Mouse (Mus musculus): ENCODE results near the gene Pdpn. TPM values are rescaled to one million over a fixed set of nuclear protein-coding genes. Genes with fewer than 3 reads are reported as not detected.

Gene Pdpn
- polyA plus RNA-seq, 1 experiment, result not detected

DNA sequence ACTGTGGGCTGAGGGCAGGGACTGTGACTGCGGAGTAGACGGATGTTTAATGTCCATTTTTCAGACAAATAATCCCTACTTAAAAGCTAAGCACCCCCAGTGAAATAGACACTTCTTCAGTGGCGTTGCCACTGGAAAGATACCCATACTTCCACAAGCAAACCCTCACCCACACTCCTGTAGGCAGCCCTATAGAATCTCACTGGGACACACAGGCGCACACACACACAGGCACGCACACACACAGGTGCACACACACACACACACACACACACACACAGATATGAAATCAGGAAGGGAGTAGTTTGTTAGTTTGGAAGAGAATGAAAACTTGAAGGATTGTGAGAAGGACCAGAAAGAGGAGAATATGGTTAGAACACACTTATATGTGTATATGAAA lies 20.3 kb downstream of the Pdpn start:
- Histone ChIP-seq H3K36me3 (replicated peaks; ENCODE audit: low read length) (no peaks in the 10 kb centered on the region), H3K4me1 (peaks cover 4% of the 10 kb centered on the region; the same call in 1 of the 2 replicates), H3K27me3 (replicated peaks) (no peaks in the 10 kb centered on the region), H3K9me3 (peaks cover 48% of the 10 kb centered on the region), H3K4me3 (replicated peaks) (no peak overlapping the region)
- TF ChIP-seq FLI1 (IDR thresholded peaks at IDR 0.05; ENCODE audit: low read length), result no peak
- TF ChIP-seq GATA1 (IDR thresholded peaks at IDR 0.05; ENCODE audit: borderline replicate concordance, low read length), result no peak

DNA sequence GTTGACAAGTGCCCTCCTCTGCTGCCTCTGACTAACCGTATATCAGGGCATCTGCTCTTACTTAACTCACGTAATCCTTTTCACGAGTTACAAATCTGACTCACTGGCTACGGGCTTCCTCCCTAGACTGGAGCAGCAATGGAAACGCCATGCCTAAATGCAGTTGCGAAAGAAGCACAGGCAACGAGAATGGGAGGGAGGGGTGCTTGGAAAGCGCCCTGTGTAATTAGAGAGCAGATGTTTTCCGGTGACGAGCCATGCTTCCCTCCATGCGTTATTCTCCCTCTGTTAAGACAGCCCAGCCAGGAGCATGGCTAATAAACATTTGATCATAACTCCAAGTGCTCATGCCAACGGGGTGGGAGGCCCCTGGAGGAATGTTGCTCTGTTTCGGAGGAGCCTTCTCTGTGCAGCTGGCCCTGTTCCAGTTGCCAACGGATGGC lies 20.9 kb downstream of the Pdpn start:
- TF ChIP-seq FLI1 (IDR thresholded peaks at IDR 0.05; ENCODE audit: low read length), result no peak
- TF ChIP-seq GATA1 (IDR thresholded peaks at IDR 0.05; ENCODE audit: borderline replicate concordance, low read length), result no peak
- Histone ChIP-seq H3K9me3 (peaks cover 48% of the 10 kb centered on the region), H3K4me3 (replicated peaks) (no peak overlapping the region)

GRCm38 (mm10) chr4:143277319-143277718 lies 22.0 kb downstream of the Pdpn start:
- peak overlapping the region; percentile 30 for H3K4me3 ChIP-seq (replicated peaks)
- TF ChIP-seq FLI1 (IDR thresholded peaks at IDR 0.05; ENCODE audit: low read length), result no peak
- TF ChIP-seq GATA1 (IDR thresholded peaks at IDR 0.05; ENCODE audit: borderline replicate concordance, low read length), result no peak
- H3K36me3 ChIP-seq (replicated peaks; ENCODE audit: low read length), result no peaks in the 10 kb centered on the region
- H3K4me1 ChIP-seq, result peaks cover 4% of the 10 kb centered on the region; the same call in 1 of the 2 replicates
- peaks cover 47% of the 10 kb centered on the region for H3K9me3 ChIP-seq
- H3K27me3 ChIP-seq (replicated peaks), result no peaks in the 10 kb centered on the region

More for the DNA sequence above, 20.9 kb downstream of the Pdpn start:
- Histone ChIP-seq H3K4me1 (peaks cover 4% of the 10 kb centered on the region; the same call in 1 of the 2 replicates), H3K36me3 (replicated peaks; ENCODE audit: low read length) (no peaks in the 10 kb centered on the region), H3K27me3 (replicated peaks) (no peaks in the 10 kb centered on the region)

DNA sequence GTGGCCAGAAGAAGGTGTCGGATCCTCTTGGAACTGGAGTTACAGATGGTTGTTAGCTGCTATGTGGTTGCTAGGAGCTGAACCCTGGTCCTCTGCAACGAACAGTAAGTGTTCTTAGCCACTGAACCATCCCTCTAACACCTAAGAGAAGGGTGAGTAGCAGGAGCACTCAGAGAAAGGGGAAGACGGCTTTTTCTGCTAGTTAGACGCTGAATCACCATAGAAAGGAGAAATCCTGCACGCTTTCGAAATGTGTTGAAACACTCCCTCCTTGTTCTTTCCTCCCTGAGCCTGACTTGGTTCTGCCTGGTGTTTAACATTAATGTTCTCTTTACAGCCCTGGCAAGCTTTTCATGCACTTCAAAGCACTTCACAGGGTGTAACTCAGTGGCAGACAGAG lies 27.8 kb downstream of the Pdpn start:
- TF ChIP-seq FLI1 (IDR thresholded peaks at IDR 0.05; ENCODE audit: low read length), result no peak
- no peak for TF ChIP-seq GATA1 (IDR thresholded peaks at IDR 0.05; ENCODE audit: borderline replicate concordance, low read length)
- H3K36me3 ChIP-seq (replicated peaks; ENCODE audit: low read length), result no peaks in the 10 kb centered on the region
- H3K4me3 ChIP-seq (replicated peaks), result no peak overlapping the region
- H3K4me1 ChIP-seq, result no peaks in the 10 kb centered on the region
- no peaks in the 10 kb centered on the region for H3K27me3 ChIP-seq (replicated peaks)
- H3K9me3 ChIP-seq, result peaks cover 20% of the 10 kb centered on the region

- no peaks in the 10 kb centered on the region for H3K27me3 ChIP-seq (replicated peaks)
- no peaks in the 10 kb centered on the region for H3K36me3 ChIP-seq (replicated peaks; ENCODE audit: low read length)
- H3K4me1 ChIP-seq, result no peaks in the 10 kb centered on the region
- H3K9me3 ChIP-seq, result peaks cover 18% of the 10 kb centered on the region
- TF ChIP-seq FLI1 (IDR thresholded peaks at IDR 0.05; ENCODE audit: low read length), result no peak
- no peak for TF ChIP-seq GATA1 (IDR thresholded peaks at IDR 0.05; ENCODE audit: borderline replicate concordance, low read length)
- no peak overlapping the region for H3K4me3 ChIP-seq (replicated peaks)
These were observed 28.5 kb downstream of the Pdpn start for GRCm38 (mm10) chr4:143270903-143271302.

DNA sequence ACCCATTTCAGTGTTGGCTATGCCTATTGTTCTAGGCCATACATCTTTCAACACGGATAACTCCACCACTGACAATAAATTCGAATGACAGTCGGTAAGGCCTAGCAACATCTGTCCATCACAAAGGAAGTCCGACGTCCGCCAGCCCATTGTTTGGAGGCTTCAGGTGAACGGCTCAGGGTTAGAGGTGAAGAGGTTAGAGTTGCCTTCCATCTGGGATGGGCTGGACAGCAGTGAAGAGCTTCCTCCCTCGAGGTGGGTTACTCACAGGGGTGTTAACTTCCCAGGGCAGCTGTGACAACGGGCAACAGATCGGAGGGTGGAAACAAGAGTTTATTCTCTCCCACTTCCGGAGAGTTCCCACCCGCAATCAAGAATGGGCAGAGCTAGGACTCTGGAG lies 36.7 kb downstream of the Pdpn start:
- TF ChIP-seq GATA1 (IDR thresholded peaks at IDR 0.05; ENCODE audit: borderline replicate concordance, low read length) (no peak), FLI1 (IDR thresholded peaks at IDR 0.05; ENCODE audit: low read length) (no peak)
- 0 out of 2 replicates have a peak, but pooled peaks cover 3% of the 10 kb centered on the region for H3K9me3 ChIP-seq
- no peaks in the 10 kb centered on the region for H3K27me3 ChIP-seq (replicated peaks)
- H3K4me3 ChIP-seq (replicated peaks), result no peak overlapping the region
- H3K36me3 ChIP-seq (replicated peaks; ENCODE audit: low read length), result no peaks in the 10 kb centered on the region
- peaks cover 5% of the 10 kb centered on the region for H3K4me1 ChIP-seq

GRCm38 (mm10) chr4:143259718-143260349 lies 39.5 kb downstream of the Pdpn start:
- no peaks in the 10 kb centered on the region for H3K9me3 ChIP-seq
- no peaks in the 10 kb centered on the region for H3K36me3 ChIP-seq (replicated peaks; ENCODE audit: low read length)
- peak overlapping the region; percentile 33 for H3K4me3 ChIP-seq (replicated peaks)
- no peaks in the 10 kb centered on the region for H3K27me3 ChIP-seq (replicated peaks)
- H3K4me1 ChIP-seq, result peaks cover 5% of the 10 kb centered on the region
- TF ChIP-seq GATA1 (IDR thresholded peaks at IDR 0.05; ENCODE audit: borderline replicate concordance, low read length), result no peak
- no peak for TF ChIP-seq FLI1 (IDR thresholded peaks at IDR 0.05; ENCODE audit: low read length)

DNA sequence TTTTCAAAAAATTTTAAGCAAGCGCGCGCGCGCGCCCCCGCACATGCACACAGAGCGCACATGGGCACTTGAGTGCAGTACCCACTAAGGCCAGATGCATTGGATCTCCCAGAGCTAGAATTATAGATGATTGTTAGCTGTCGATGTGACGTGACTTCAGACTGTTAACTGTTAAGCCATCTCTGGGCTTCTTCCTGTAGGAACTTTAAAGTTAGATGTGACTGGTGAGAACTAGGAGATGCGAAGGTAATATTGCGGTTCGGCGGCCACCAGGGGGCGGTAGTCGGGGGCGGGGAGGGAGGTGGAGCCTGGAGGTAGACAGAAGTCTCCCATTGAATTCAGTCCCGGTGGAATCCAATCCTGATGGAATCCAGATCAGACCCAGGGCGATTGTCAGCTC lies 40.8 kb downstream of the Pdpn start:
- H3K9me3 ChIP-seq, result peaks cover under 1% of the 10 kb centered on the region; the same call in 1 of the 2 replicates
- H3K36me3 ChIP-seq (replicated peaks; ENCODE audit: low read length), result no peaks in the 10 kb centered on the region
- TF ChIP-seq FLI1 (IDR thresholded peaks at IDR 0.05; ENCODE audit: low read length), result no peak
- no peak for TF ChIP-seq GATA1 (IDR thresholded peaks at IDR 0.05; ENCODE audit: borderline replicate concordance, low read length)
- H3K27me3 ChIP-seq (replicated peaks), result no peaks in the 10 kb centered on the region
- peaks cover 5% of the 10 kb centered on the region for H3K4me1 ChIP-seq
- H3K4me3 ChIP-seq (replicated peaks), result peak overlapping the region; percentile 33

DNA sequence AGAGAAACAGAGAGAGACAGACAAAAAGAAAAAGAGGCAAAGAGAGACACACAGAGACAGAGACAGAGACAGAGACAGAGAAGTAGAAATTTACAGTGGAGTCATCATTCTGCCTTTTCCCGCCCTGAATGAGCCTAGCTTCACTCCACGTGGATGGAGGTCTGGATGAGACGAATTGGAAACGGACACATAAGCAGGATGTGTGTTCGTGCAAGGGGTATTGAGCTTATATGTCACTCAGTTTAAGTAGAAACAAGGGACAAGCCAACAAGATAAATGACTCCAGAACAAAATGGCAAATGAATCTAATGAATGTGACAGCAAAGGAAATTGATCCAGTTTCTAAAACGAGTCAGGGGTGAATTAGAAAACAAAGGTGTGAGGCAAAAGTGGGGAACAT lies 41.4 kb downstream of the Pdpn start:
- no peak overlapping the region for H3K4me3 ChIP-seq (replicated peaks)
- TF ChIP-seq GATA1 (IDR thresholded peaks at IDR 0.05; ENCODE audit: borderline replicate concordance, low read length) (no peak), FLI1 (IDR thresholded peaks at IDR 0.05; ENCODE audit: low read length) (no peak)
- no peaks in the 10 kb centered on the region for H3K36me3 ChIP-seq (replicated peaks; ENCODE audit: low read length)
- peaks cover 6% of the 10 kb centered on the region for H3K9me3 ChIP-seq
- no peaks in the 10 kb centered on the region for H3K27me3 ChIP-seq (replicated peaks)
- peaks cover 5% of the 10 kb centered on the region for H3K4me1 ChIP-seq

GRCm38 (mm10) chr4:143255541-143255940 lies 43.8 kb downstream of the Pdpn start:
- no peak overlapping the region for H3K4me3 ChIP-seq (replicated peaks)
- H3K27me3 ChIP-seq (replicated peaks), result no peaks in the 10 kb centered on the region
- H3K9me3 ChIP-seq, result peaks cover 16% of the 10 kb centered on the region
- TF ChIP-seq GATA1 (IDR thresholded peaks at IDR 0.05; ENCODE audit: borderline replicate concordance, low read length), result no peak
- no peak for TF ChIP-seq FLI1 (IDR thresholded peaks at IDR 0.05; ENCODE audit: low read length)
- peaks cover 5% of the 10 kb centered on the region for H3K4me1 ChIP-seq
- no peaks in the 10 kb centered on the region for H3K36me3 ChIP-seq (replicated peaks; ENCODE audit: low read length)
